Mouse (Mus musculus) heart, embryonic 15.5 days (tissue): ENCODE data around the gene 1110057P08Rik. TPM values are rescaled to one million over a fixed set of nuclear protein-coding genes. Genes with fewer than 3 reads are reported as not detected.
"Not testable (repeated sequence)": the region's sequence is repeated elsewhere in the genome, so short reads cannot be mapped to it uniquely, and the experiment has no call there.

Experiments used
- ATAC-seq: fragments of 200-750 bp; cut with Nextera tagmentation; replicated peaks from 2 replicates; pipeline ENCODE4 v1.8.0; 2017; ENCODE audit warnings: low read depth, moderate TSS enrichment; ENCODE audit not compliant: insufficient number of reproducible peaks, insufficient read depth, low FRiP score
- H3K27ac ChIP-seq: fragments of 300-500 bp; sonication (generic); 2 replicates; pipeline ENCODE4 v1.5.1; 2015; ENCODE audit warnings: mild to moderate bottlenecking, inconsistent platforms
- H3K27me3 ChIP-seq: fragments of 300-500 bp; sonication (generic); 2 replicates; pipeline ENCODE4 v1.6.1; 2015; ENCODE audit warnings: inconsistent platforms
- H3K36me3 ChIP-seq: fragments of 300-500 bp; sonication (generic); 2 replicates; pipeline ENCODE4 v1.6.1; 2015; ENCODE audit warnings: mild to moderate bottlenecking, inconsistent platforms
- H3K4me1 ChIP-seq: fragments of 300-500 bp; sonication (generic); replicated peaks from 2 replicates; pipeline ENCODE4 v1.6.1; 2015; ENCODE audit warnings: inconsistent platforms
- H3K4me2 ChIP-seq: fragments of 300-500 bp; sonication (generic); 2 replicates; pipeline ENCODE4 v1.6.1; 2015; ENCODE audit warnings: inconsistent platforms, mild to moderate bottlenecking, moderate library complexity
- H3K4me3 ChIP-seq: fragments of 300-500 bp; sonication (generic); 2 replicates; pipeline ENCODE4 v1.5.1; 2015; ENCODE audit warnings: mild to moderate bottlenecking, inconsistent platforms
- H3K9ac ChIP-seq: fragments of 300-500 bp; sonication (generic); 2 replicates; pipeline ENCODE4 v1.6.1; 2015; ENCODE audit warnings: mild to moderate bottlenecking, inconsistent platforms
- H3K9me3 ChIP-seq: fragments of 300-500 bp; sonication (generic); replicated peaks from 2 replicates; pipeline ENCODE4 v1.6.1; 2016; ENCODE audit warnings: inconsistent platforms
- WGBS: fragments of 180-500 bp; shearing (Covaris S2); methylation state at CpG from one replicate; pipeline ENCODE4 v1.1.7; 2015; ENCODE audit warnings: mixed read lengths; 5-methylcytosine and 5-hydroxymethylcytosine counted together
- polyA plus RNA-seq: library from polyadenylated mRNA; unstranded; fragments of >200 nt; fragmentation: Nextera tagmentation; extraction: Ambion mirVana; gene quantifications from 2 replicates; pipeline ENCODE4 v1.2.1, GENCODE M21; 2015

1110057P08Rik gene
- polyA plus RNA-seq, result not detected in 2 replicates

DNA sequence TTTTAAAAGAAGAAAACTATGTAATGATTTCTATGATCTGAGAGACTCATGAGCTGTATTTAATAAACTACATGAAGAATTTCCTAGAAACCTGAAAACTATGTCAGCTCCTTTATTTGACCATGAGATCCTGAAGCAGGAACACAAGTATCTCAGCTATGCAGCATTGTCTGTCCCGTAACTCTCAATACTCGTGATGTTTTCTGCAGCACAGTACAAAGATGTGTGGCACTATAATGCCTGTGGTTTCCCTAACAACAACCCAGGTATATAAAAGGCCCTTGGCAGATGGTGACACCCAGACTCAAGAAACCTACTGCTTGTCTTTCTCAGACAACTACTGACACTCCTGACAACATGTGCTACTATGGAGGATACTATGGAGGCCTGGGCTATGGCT is at the start of gene 1110057P08Rik:
TSS of gene 1110057P08Rik (plus strand) at position 301 of the 400 bp plus-strand sequence.
- H3K9me3 ChIP-seq, result no peaks in the 10 kb centered on the region
- ATAC-seq, result no peak
- no peak within 1 kb of the TSS for H3K4me2 ChIP-seq
- H3K4me3 ChIP-seq, result no peak within 1 kb of the TSS
- H3K27me3 ChIP-seq, result no peaks in the 10 kb centered on the region
- no peaks in the 10 kb centered on the region for H3K4me1 ChIP-seq
- no peak within 1 kb of the TSS for H3K9ac ChIP-seq
- WGBS, result 73% methylated on average over 2 of the region's 2 CpGs
- no peak within 1 kb of the TSS for H3K27ac ChIP-seq
- no peaks in the 10 kb centered on the region for H3K36me3 ChIP-seq

DNA sequence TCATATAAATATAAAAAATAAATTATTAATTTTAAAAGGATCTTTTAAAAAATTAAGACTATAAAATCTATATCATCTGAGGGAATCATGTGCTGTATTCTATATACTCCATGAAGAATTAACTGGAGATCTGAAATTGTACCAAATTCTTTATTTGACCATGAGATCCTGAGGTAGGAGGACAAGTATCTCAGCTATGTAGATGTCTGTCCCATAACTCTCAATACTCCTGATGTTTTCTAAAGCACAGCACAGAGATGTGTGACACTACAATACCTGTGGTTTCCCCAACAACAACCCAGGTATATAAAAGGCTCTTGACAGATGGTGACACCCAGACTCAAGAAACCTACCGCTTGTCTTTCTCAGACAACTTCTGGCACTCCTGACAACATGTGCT is 34.0 kb upstream of the 1110057P08Rik start, which contains the start of gene Gm6358:
TSS of gene Gm6358 (plus strand) at position 301 of the 400 bp plus-strand sequence.
- no peak within 1 kb of the TSS for H3K27ac ChIP-seq
- no peaks in the 10 kb centered on the region for H3K36me3 ChIP-seq
- H3K4me2 ChIP-seq, result no peak within 1 kb of the TSS
- no peaks in the 10 kb centered on the region for H3K9me3 ChIP-seq
- no peak within 1 kb of the TSS for H3K9ac ChIP-seq
- no peaks in the 10 kb centered on the region for H3K4me1 ChIP-seq
- no peak for ATAC-seq
- no peak within 1 kb of the TSS for H3K4me3 ChIP-seq
- 77% methylated on average over 1 of the region's 1 CpGs for WGBS
- H3K27me3 ChIP-seq, result no peaks in the 10 kb centered on the region

DNA sequence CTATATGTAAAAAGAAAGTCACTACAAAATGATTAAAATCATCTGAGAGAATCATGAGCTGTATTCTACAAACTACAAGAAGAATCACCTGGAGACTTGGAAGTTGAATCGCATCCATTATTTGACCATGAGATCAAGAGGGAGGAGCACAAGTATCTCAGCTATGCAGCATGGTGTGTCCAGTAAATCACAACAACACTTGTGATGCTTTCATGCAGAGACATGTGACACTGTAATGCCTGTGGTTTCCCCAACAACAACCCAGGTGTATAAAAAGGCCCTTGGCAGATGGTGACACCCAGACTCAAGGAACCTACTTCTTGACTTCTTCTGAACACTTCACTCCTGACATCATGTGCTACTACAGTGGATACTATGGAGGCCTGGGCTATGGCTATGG is 23.7 kb upstream of the 1110057P08Rik start, which contains the start of gene Gm10061:
TSS of gene Gm10061 (plus strand) at position 301 of the 400 bp plus-strand sequence.
- Histone ChIP-seq H3K36me3 (no peaks in the 10 kb centered on the region), H3K4me3 (no peak within 1 kb of the TSS), H3K4me2 (no peak within 1 kb of the TSS), H3K9me3 (no peaks in the 10 kb centered on the region), H3K27ac (no peak within 1 kb of the TSS), H3K9ac (no peak within 1 kb of the TSS), H3K4me1 (no peaks in the 10 kb centered on the region), H3K27me3 (no peaks in the 10 kb centered on the region)
- ATAC-seq, result no peak
- 88% methylated on average over 1 of the region's 1 CpGs for WGBS

DNA sequence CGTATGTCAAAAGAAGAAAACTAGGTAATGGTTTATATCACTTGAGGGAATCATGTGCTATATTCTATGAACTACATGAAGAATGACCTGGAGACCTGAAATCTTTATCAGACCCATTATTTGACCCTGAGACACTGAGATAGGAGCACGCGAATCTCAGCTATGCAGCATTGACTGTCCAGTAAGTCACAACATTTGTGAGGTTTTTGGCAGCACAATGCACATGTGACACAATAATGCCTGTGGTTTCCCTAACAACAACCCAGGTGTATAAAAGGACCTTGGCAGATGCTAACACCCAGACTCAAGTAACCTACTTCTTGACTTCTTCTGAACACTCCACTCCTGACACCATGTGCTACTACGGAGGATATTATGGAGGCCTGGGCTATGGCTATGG is 16.9 kb upstream of the 1110057P08Rik start, which contains the start of gene Gm9789:
TSS of gene Gm9789 (plus strand) at position 301 of the 400 bp plus-strand sequence.
- Histone ChIP-seq H3K27ac (no peak within 1 kb of the TSS), H3K9me3 (no peaks in the 10 kb centered on the region), H3K4me1 (no peaks in the 10 kb centered on the region), H3K4me2 (no peak within 1 kb of the TSS), H3K9ac (no peak within 1 kb of the TSS), H3K36me3 (no peaks in the 10 kb centered on the region), H3K27me3 (no peaks in the 10 kb centered on the region), H3K4me3 (no peak within 1 kb of the TSS)
- 74% methylated on average over 4 of the region's 4 CpGs for WGBS
- ATAC-seq, result no peak

DNA sequence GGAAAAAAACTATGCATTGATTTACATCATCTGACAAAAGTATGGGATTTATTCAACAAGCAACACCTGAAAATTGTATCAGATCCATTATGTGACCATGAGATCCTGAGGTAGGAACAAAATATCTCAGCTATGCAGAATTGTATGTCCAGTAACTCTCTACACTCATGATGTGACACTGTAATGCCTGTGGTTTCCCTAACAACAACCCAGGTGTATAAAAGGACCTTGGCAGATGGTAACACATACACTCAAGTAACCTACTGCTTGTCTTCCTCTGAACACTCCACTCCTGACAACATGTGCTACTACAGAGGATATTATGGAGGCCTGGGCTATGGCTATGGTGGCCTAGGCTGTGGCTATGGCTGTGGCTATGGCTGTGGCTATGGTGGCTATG is 5.3 kb upstream of the 1110057P08Rik start, which contains the start of gene Gm7735:
TSS of gene Gm7735 (plus strand) at position 301 of the 400 bp plus-strand sequence.
- H3K4me2 ChIP-seq, H3K9me3 ChIP-seq, ATAC-seq, H3K27ac ChIP-seq, H3K9ac ChIP-seq, H3K27me3 ChIP-seq, H3K4me3 ChIP-seq, H3K36me3 ChIP-seq, H3K4me1 ChIP-seq: not testable (repeated sequence)

DNA sequence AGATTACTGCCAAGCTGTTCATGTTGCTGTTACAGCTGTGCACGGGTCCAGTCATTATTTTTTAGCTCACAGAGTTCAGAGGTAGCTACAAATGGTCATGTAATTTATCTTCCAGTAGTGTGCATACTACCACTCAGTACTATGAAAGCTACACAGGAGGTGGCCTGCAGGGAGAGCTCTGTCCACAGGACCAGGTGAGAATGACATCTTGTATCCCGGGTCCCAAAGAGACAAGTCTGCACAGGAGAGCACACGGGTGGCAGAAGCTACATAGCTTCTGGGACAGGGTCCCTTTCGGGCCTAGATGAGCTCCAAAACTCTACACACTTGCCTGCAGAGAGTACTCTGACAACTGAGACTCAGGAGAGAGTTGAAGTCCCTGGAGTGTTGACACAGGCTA is 14.1 kb downstream of the 1110057P08Rik start:
- Histone ChIP-seq H3K36me3 (no peaks in the 10 kb centered on the region), H3K9ac (no peak overlapping the region), H3K4me3 (no peak overlapping the region), H3K27me3 (no peaks in the 10 kb centered on the region), H3K4me2 (no peak overlapping the region), H3K27ac (no peak overlapping the region), H3K4me1 (no peaks in the 10 kb centered on the region), H3K9me3 (no peaks in the 10 kb centered on the region)
- 70% methylated on average over 4 of the region's 4 CpGs for WGBS
- no peak for ATAC-seq

DNA sequence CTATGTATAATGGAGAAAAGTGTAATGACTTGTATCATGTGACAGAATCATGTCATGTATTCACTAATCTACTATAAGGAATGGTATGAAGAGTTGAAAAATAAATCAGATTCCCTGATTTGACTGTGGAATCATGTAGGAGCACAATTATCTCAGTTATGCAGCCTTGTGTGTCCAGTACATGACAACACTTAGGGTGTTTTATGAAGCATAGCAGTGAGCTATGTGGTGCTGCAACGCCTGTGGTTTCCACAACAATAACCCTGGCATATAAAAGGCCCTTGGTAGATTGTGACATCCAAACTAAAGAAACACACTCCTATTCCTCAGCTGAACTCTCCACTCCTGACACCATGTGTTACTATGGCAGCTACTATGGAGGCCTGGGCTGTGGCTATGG is 31.0 kb downstream of the 1110057P08Rik start, which contains the start of gene Krtap20-2:
TSS of gene Krtap20-2 (plus strand) at position 301 of the 400 bp plus-strand sequence.
- WGBS, result 52% methylated on average over 1 of the region's 1 CpGs
- H3K4me2 ChIP-seq, result no peak within 1 kb of the TSS
- no peak within 1 kb of the TSS for H3K4me3 ChIP-seq
- no peak for ATAC-seq
- no peaks in the 10 kb centered on the region for H3K36me3 ChIP-seq
- no peak within 1 kb of the TSS for H3K9ac ChIP-seq
- no peaks in the 10 kb centered on the region for H3K27me3 ChIP-seq
- H3K9me3 ChIP-seq, result no peaks in the 10 kb centered on the region
- no peaks in the 10 kb centered on the region for H3K4me1 ChIP-seq
- no peak within 1 kb of the TSS for H3K27ac ChIP-seq

Other genes with a start within 250 kb of the 1110057P08Rik start
- not detected in 2 replicates for gene Krtap19-9b, start 242.5 kb upstream of the 1110057P08Rik start, polyA plus RNA-seq
- gene Krtap16-3, start 211.9 kb upstream of the 1110057P08Rik start, polyA plus RNA-seq, result not detected in 2 replicates
- gene Krtap22-2, start 164.0 kb upstream of the 1110057P08Rik start, polyA plus RNA-seq, result not detected in 2 replicates
- not detected in 2 replicates for gene Gm10229, start 159.5 kb upstream of the 1110057P08Rik start, polyA plus RNA-seq
- gene Krtap6-1, start 143.0 kb upstream of the 1110057P08Rik start, polyA plus RNA-seq, result not detected in 2 replicates
- gene Gm10228, start 133.3 kb upstream of the 1110057P08Rik start, polyA plus RNA-seq, result not detected in 2 replicates
- gene Krtap6-5, start 126.9 kb upstream of the 1110057P08Rik start, polyA plus RNA-seq, result not detected in 2 replicates
- gene 1110025L11Rik, start 110.7 kb upstream of the 1110057P08Rik start, polyA plus RNA-seq, result not detected in 2 replicates
- gene Krtap6-3, start 90.7 kb upstream of the 1110057P08Rik start, polyA plus RNA-seq, result not detected in 2 replicates
- gene Gm6358, start 33.9 kb upstream of the 1110057P08Rik start, polyA plus RNA-seq, result not detected in 2 replicates
- gene Gm10061, start 23.6 kb upstream of the 1110057P08Rik start, polyA plus RNA-seq, result not detected in 2 replicates
- not detected in 2 replicates for gene Gm9789, start 16.8 kb upstream of the 1110057P08Rik start, polyA plus RNA-seq
- not detected in 2 replicates for gene Gm7735, start 5.2 kb upstream of the 1110057P08Rik start, polyA plus RNA-seq
- not detected in 2 replicates for gene Krtap20-2, start 31.1 kb downstream of the 1110057P08Rik start, polyA plus RNA-seq
- not detected in 2 replicates for gene Krtap21-1, start 229.1 kb downstream of the 1110057P08Rik start, polyA plus RNA-seq
- gene Krtap6-2, start 245.4 kb downstream of the 1110057P08Rik start, polyA plus RNA-seq, result not detected in 2 replicates